Mouse (Mus musculus): ENCODE results near the gene Ier2. TPM values are rescaled to one million over a fixed set of nuclear protein-coding genes. Genes with fewer than 3 reads are reported as not detected.

The Ier2 gene
- polyA plus RNA-seq, 1 experiment from 2014 or later: 32.5 TPM

GRCm38 (mm10) chr8:84641578-84642361 lies 20.9 kb downstream of the Ier2 start:
- no peak overlapping the region for H3K9ac ChIP-seq
- WGBS: 97% methylated on average over 1 of the region's 1 CpGs
- no peak overlapping the region for H3K4me2 ChIP-seq
- no peak overlapping the region for H3K4me3 ChIP-seq
- no peak for ATAC-seq (ENCODE audit: low read depth)
- H3K4me1 ChIP-seq (replicated peaks): peaks cover 14% of the 10 kb centered on the region
- no peaks in the 10 kb centered on the region for H3K9me3 ChIP-seq
- H3K36me3 ChIP-seq: no peaks in the 10 kb centered on the region
- no peak overlapping the region for H3K27ac ChIP-seq (replicated peaks)
- H3K27me3 ChIP-seq: no peaks in the 10 kb centered on the region

DNA sequence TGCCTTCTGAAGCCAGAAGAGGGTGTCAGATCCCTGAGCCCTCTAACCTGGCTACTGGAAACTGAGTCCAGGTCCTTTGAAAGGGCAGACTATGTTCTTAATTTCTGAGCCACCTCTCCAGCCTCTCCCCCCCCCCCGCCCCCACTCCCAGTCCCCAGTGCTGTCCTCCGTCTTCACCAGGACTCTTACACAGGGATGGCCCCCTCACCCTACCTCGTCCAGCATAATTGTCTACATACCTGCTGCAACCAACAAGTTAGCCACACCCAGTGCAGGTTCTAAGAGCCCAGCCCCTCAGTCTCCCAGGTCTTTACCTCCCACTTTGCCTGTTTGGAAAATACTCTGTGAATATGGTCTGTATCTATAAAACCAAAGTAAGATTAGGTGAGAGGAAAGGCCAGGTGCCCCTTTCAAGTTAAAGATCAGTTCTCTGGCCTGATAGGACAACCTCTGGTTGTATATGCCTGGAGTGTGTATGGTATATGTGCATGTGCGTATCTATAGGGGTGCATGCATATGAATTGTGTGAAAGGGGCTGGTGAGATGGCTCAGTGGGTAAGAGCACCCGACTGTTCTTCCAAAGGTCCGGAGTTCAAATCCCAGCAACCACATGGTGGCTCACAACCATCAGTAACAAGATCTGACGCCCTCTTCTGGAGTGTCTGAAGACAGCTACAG lies 21.9 kb downstream of the Ier2 start:
- Histone ChIP-seq H3K27me3 (no peaks in the 10 kb centered on the region), H3K4me2 (no peak overlapping the region), H3K4me1 (replicated peaks) (peaks cover 21% of the 10 kb centered on the region), H3K4me3 (no peak overlapping the region), H3K9ac (no peak overlapping the region), H3K36me3 (peaks cover 5% of the 10 kb centered on the region; the same call in 1 of the 2 replicates), H3K9me3 (no peaks in the 10 kb centered on the region), H3K27ac (replicated peaks) (no peak overlapping the region)
- ATAC-seq (ENCODE audit: low read depth): no peak
- 89% methylated on average over 7 of the region's 7 CpGs for WGBS

DNA sequence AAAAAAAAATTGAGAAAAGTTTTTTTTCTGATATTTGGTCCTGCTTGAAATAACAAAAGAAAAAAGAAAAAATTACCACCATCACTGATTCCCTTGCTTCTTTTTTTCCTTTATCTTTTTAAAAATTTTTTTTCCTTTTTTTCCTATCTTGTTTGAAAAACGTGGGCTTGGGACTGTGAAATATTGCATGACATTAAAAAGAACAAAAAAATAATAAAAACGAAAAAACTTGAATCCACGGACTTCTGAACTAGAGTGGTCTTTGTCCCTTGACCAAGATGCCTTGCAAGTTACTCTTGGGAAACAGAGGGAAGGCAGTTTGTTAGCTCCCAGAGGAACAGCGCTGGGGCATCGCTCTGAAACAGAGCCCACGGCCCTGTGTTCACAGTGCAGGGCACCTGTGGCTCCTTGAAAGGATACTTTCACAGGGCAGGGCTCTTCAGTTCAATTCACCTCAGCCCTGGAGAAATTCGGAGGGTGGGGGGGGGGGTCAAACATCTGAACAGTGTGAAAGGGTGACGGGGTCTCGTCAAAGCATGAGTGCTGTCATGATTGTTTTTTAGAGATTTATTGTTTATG lies 22.6 kb downstream of the Ier2 start:
- Histone ChIP-seq H3K4me1 (replicated peaks) (peaks cover 28% of the 10 kb centered on the region), H3K9ac (peak overlapping the region; percentile 58; the same call in 1 of the 2 replicates), H3K27me3 (no peaks in the 10 kb centered on the region), H3K4me2 (peak overlapping the region; percentile 56), H3K27ac (replicated peaks) (0 out of 2 replicates have a peak overlapping the region, but pooled peaks have one; percentile 33), H3K4me3 (peak overlapping the region; percentile 43), H3K36me3 (peaks cover 5% of the 10 kb centered on the region; the same call in 1 of the 2 replicates), H3K9me3 (no peaks in the 10 kb centered on the region)
- 26% methylated on average over 9 of the region's 9 CpGs for WGBS
- no peak for ATAC-seq (ENCODE audit: low read depth)

- H3K4me2 ChIP-seq: peak overlapping the region; percentile 80
- no peaks in the 10 kb centered on the region for H3K9me3 ChIP-seq
- H3K4me3 ChIP-seq: peak overlapping the region; percentile 47
- peak; percentile 93 for ATAC-seq (ENCODE audit: low read depth)
- H3K27ac ChIP-seq (replicated peaks): peak overlapping the region; percentile 92
- H3K36me3 ChIP-seq: peaks cover 5% of the 10 kb centered on the region; the same call in 1 of the 2 replicates
- peak overlapping the region; percentile 83 for H3K9ac ChIP-seq
- H3K27me3 ChIP-seq: no peaks in the 10 kb centered on the region
- under 1% methylated on average over 103 of the region's 106 CpGs for WGBS
- peaks cover 35% of the 10 kb centered on the region for H3K4me1 ChIP-seq (replicated peaks)
Observed at GRCm38 (mm10) chr8:84639162-84640009, 23.3 kb downstream of the Ier2 start.

DNA sequence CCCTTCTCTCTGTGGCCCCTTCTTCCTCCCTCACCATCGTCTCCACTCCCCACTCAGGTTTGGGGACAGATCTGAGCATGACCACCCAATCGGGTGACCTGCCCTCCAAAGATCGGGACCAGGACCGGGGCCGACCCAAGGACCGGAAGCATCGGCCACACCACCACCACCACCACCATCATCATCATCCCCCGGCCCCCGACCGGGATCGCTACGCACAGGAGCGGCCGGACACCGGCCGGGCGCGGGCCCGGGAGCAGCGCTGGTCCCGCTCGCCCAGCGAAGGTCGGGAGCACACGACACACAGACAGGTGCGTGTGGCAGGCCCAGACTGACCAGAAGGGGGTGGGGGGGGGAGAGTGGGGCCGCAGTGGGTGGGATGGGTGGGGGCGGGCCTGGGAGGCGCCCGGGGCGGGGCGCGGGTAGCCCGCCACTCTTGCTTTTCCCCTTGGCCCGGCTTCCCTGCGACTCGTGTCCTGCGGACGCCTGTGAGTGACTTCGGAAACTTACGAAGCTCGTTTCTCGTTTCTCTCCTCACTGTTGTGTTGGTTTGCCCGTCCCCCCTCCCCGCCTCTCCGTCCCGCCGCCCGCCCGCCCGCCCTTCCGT lies 24.0 kb downstream of the Ier2 start:
- Histone ChIP-seq H3K4me2 (peak overlapping the region; percentile 80), H3K4me1 (replicated peaks) (peaks cover 41% of the 10 kb centered on the region), H3K9ac (peak overlapping the region; percentile 83), H3K27me3 (no peaks in the 10 kb centered on the region), H3K27ac (replicated peaks) (peak overlapping the region; percentile 92), H3K9me3 (no peaks in the 10 kb centered on the region), H3K4me3 (peak overlapping the region; percentile 47), H3K36me3 (peaks cover 7% of the 10 kb centered on the region)
- WGBS: 0% methylated on average over 44 of the region's 52 CpGs
- ATAC-seq (ENCODE audit: low read depth): peak; percentile 38

GRCm38 (mm10) chr8:84637946-84638554 lies 24.6 kb downstream of the Ier2 start:
- H3K4me3 ChIP-seq: peak overlapping the region; percentile 47
- H3K9me3 ChIP-seq: no peaks in the 10 kb centered on the region
- no peak for ATAC-seq (ENCODE audit: low read depth)
- peak overlapping the region; percentile 92 for H3K27ac ChIP-seq (replicated peaks)
- H3K27me3 ChIP-seq: no peaks in the 10 kb centered on the region
- H3K9ac ChIP-seq: peak overlapping the region; percentile 83
- H3K4me1 ChIP-seq (replicated peaks): peaks cover 44% of the 10 kb centered on the region
- peak overlapping the region; percentile 80 for H3K4me2 ChIP-seq
- 40% methylated on average over 8 of the region's 8 CpGs for WGBS
- peaks cover 13% of the 10 kb centered on the region for H3K36me3 ChIP-seq

DNA sequence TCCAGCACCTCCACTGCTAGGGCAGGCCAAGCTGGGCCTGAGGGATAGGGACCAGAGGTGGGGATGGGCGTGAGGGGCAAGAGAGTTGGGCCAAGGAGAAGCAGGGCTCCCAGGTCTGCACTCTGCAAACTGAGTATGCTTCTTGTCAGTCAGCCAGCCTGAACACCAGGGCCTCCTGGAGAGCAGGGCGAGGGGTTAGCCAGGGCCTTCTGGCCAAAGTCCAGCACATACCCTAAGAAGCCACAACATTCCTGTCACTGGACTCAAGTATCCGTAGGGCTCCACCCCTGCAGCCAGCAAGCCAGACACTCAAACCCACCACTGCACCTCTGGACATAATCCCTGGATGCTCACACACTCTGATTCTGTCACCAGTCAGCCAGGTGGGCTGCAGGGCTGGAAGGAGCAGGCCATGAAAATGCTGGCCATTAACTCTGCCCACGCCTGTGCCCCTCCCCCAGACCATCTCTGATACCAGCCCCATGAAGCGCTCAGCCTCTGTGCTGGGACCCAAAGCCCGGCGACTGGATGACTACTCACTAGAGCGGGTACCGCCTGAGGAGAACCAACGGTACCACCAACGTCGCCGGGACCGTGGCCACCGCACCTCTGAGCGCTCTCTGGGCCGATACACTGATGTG lies 26.5 kb downstream of the Ier2 start:
- Histone ChIP-seq H3K4me2 (no peak overlapping the region), H3K27me3 (no peaks in the 10 kb centered on the region), H3K27ac (replicated peaks) (no peak overlapping the region), H3K9me3 (no peaks in the 10 kb centered on the region), H3K4me3 (no peak overlapping the region), H3K9ac (no peak overlapping the region), H3K36me3 (peaks cover 22% of the 10 kb centered on the region), H3K4me1 (replicated peaks) (peaks cover 44% of the 10 kb centered on the region)
- no peak for ATAC-seq (ENCODE audit: low read depth)
- WGBS: 87% methylated on average over 17 of the region's 17 CpGs

DNA sequence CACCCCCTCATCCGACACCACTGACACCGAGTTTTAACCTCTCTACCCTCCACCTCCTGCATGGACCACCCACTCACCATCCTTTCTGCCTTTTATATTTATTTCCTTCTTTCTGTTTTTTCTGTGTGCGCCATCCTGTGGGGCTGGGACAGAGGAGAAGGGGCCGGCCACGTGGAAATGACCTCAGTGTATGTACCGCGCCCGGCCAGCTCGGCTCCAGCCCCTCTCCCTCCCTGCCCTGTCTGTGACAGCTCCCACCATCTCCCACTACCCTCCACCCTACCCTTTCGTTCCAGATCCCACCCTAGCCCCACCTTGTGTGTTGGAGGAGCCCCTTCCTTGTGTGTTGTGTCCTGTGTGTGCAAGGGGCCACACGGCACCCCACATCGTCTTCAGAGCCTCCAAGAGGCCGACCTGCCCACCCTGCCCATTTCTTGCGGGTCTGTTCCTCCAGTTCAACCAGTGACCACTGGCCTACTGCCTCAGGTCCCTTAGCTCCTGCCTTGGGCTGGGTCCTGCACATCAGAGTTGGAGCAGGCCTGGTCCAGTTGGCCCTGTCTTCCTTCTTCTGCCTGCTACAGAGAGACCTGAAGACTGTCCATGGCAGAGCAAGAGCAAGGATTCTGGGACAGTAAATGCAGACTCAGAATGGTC lies 27.1 kb downstream of the Ier2 start:
- H3K4me2 ChIP-seq: 0 out of 2 replicates have a peak overlapping the region, but pooled peaks have one; percentile 16
- ATAC-seq (ENCODE audit: low read depth): no peak
- peak overlapping the region; percentile 63 for H3K9ac ChIP-seq

GRCm38 (mm10) chr8:84634849-84635304 lies 27.8 kb downstream of the Ier2 start:
- Histone ChIP-seq H3K4me1 (replicated peaks) (peaks cover 39% of the 10 kb centered on the region), H3K27ac (replicated peaks) (peak overlapping the region; percentile 88), H3K4me2 (0 out of 2 replicates have a peak overlapping the region, but pooled peaks have one; percentile 16), H3K36me3 (peaks cover 33% of the 10 kb centered on the region), H3K9me3 (no peaks in the 10 kb centered on the region), H3K4me3 (no peak overlapping the region), H3K27me3 (no peaks in the 10 kb centered on the region), H3K9ac (peak overlapping the region; percentile 63)
- ATAC-seq (ENCODE audit: low read depth): no peak
- 28% methylated on average over 8 of the region's 9 CpGs for WGBS

More for the DNA sequence above, 27.1 kb downstream of the Ier2 start:
- Histone ChIP-seq H3K4me3 (no peak overlapping the region), H3K36me3 (peaks cover 28% of the 10 kb centered on the region), H3K27ac (replicated peaks) (peak overlapping the region; percentile 88), H3K27me3 (no peaks in the 10 kb centered on the region), H3K4me1 (replicated peaks) (peaks cover 44% of the 10 kb centered on the region), H3K9me3 (no peaks in the 10 kb centered on the region)
- WGBS: 57% methylated on average over 14 of the region's 14 CpGs
